Mouse (Mus musculus): ENCODE data around the gene Gm21969.

DNA sequence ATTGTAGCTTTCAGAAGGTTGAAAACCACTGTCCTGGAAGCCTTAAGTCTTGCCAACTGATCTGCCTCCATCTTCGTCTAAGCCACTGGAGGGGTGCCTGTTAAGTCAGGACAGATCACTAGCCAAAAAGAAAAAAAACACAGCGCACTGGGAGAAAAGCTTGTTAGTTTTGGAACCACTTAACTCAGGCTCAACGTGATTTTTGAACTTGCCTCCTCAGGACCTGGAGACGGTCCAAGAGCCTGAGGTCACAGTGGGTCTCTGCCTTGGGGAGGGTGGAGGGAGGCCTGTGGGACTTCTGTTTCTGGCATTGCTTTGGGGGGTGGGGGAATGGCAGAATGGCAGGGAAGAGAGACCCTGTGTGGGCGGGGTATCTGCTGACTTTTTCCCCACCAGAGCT is 28.2 kb downstream of the Gm21969 start:
- TF ChIP-seq ZC3H11A (IDR thresholded peaks at IDR 0.05; ENCODE audit: borderline replicate concordance, low read depth, low read length), result no peak
- TF ChIP-seq HCFC1 (IDR thresholded peaks at IDR 0.05; ENCODE audit: borderline replicate concordance, insufficient read depth, low read length), result no peak
- no peak for TF ChIP-seq ZNF384 (IDR thresholded peaks at IDR 0.05; ENCODE audit: low read depth, low read length)
